Mouse (Mus musculus): ENCODE data around the gene Gmfb. TPM values are rescaled to one million over a fixed set of nuclear protein-coding genes. Genes with fewer than 3 reads are reported as not detected.

The Gmfb gene
- polyA plus RNA-seq, 1 experiment from 2014 or later, result 76.1 TPM

DNA sequence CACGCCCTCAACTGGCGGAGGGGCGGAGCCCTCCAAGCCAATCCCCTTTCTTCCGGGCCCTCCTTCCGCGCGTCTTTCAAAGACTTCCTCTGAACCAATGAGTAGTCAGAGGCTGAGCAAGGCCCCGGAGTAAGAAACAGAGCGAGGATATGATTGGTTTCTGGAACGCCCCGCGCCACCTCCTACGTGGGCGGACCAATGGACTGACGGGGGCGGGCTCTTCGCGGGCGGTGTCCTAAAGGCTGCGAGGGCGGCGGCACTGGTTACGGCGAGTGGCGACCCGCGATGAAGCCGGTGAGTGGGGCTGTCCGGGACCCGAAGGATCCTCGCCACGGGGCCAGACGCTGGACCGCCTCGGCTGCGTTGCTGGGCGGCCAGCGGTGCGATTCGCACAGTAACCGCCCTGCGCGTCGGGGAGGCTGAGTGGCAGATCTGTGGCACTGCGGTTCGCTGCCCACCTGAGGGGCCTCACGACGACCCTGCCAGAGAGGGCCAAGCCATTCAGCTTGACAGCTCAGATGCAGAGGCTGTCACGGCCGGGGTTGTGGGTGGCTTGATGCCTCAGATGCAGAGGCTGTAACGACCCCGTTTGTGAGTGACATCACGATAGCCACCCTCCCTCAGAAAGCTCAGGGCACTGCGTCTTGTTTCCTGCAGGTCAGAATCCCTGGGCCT lies 61.5 kb downstream of the Gmfb start, which contains the start of gene Cdkn3:
Cdkn3 (plus strand) TSS at position 187 of the 675 bp plus-strand sequence.
- WGBS, result 0% methylated on average over 54 of the region's 54 CpGs
- Histone ChIP-seq H3K27me3 (ENCODE audit: insufficient read depth, low read length) (no peaks in the 10 kb centered on the region), H3K9me3 (ENCODE audit: low read length) (0 out of 2 replicates have a peak, but pooled peaks cover 11% of the 10 kb centered on the region), H3K27ac (ENCODE audit: low read length) (peak within 1 kb of the TSS; percentile 23; the same call in 1 of the 2 replicates), H3K9ac (replicated peaks; ENCODE audit: low read length) (peak within 1 kb of the TSS; percentile 82), H3K36me3 (ENCODE audit: insufficient read depth, low read length) (peaks cover 9% of the 10 kb centered on the region; the same call in 1 of the 2 replicates), H3K4me1 (ENCODE audit: insufficient read depth, low read length) (peaks cover 14% of the 10 kb centered on the region; the same call in 1 of the 2 replicates), H3K4me2 (replicated peaks; ENCODE audit: low read depth, low read length) (peak within 1 kb of the TSS; percentile 89), H3K4me3 (ENCODE audit: low read length) (peak within 1 kb of the TSS; percentile 82)
- peak; percentile 100 for ATAC-seq (ENCODE audit: low FRiP score, low TSS enrichment)

GRCm38 (mm10) chr14:46759970-46760354 lies 62.1 kb downstream of the Gmfb start:
- H3K4me3 ChIP-seq (ENCODE audit: low read length), result peak overlapping the region; percentile 82
- 0 out of 2 replicates have a peak, but pooled peaks cover 11% of the 10 kb centered on the region for H3K9me3 ChIP-seq (ENCODE audit: low read length)
- ATAC-seq (ENCODE audit: low FRiP score, low TSS enrichment), result peak; percentile 29; the same call in 1 of the 2 replicates
- peak overlapping the region; percentile 89 for H3K4me2 ChIP-seq (replicated peaks; ENCODE audit: low read depth, low read length)
- H3K27me3 ChIP-seq (ENCODE audit: insufficient read depth, low read length), result no peaks in the 10 kb centered on the region
- H3K4me1 ChIP-seq (ENCODE audit: insufficient read depth, low read length), result peaks cover 14% of the 10 kb centered on the region; the same call in 1 of the 2 replicates
- H3K36me3 ChIP-seq (ENCODE audit: insufficient read depth, low read length), result peaks cover 9% of the 10 kb centered on the region; the same call in 1 of the 2 replicates
- WGBS, result 2% methylated on average over 7 of the region's 7 CpGs
- no peak overlapping the region for H3K27ac ChIP-seq (ENCODE audit: low read length)
- 0 out of 2 replicates have a peak overlapping the region, but pooled peaks have one; percentile 44 for H3K9ac ChIP-seq (replicated peaks; ENCODE audit: low read length)

Other genes starting within 250 kb of the Gmfb start
- gene Cdkn3, start 61.7 kb downstream of the Gmfb start, polyA plus RNA-seq (2015; fragmentation: Nextera tagmentation; extraction: Ambion mirVana), result 42.0 and 43.2 TPM in 2 replicates
- gene Cnih1, start 33.8 kb downstream of the Gmfb start, polyA plus RNA-seq (2015; fragmentation: Nextera tagmentation; extraction: Ambion mirVana), result 178 and 184 TPM in 2 replicates
- gene Cgrrf1, start 9.9 kb upstream of the Gmfb start, polyA plus RNA-seq (2015; fragmentation: Nextera tagmentation; extraction: Ambion mirVana), result 27.4 and 32.0 TPM in 2 replicates
- gene Samd4, start 60.6 kb upstream of the Gmfb start, polyA plus RNA-seq (2015; fragmentation: Nextera tagmentation; extraction: Ambion mirVana), result 4.6 and 5.4 TPM in 2 replicates